21 mouse cellular contexts compared by ENCODE assay signal in the genomic region with DNA sequence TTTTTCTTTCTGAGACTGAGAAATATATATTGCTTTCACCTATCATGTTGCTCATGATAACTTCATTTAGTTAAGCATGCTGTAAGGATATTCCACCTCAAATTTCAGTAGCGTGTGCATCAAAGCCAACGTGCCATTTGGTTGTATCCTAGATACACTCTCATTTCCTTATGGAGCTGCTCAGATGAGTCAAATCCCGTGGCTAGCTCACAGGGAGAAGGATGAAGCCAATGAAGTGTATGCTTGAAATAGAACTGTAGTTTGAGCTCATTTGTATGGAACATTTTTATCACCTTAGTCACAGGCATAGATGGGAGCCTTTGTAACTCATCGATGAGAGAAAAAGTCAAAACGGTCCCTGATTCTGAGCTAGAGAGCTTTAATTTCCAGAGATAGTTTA. TPM values are rescaled to one million over a fixed set of nuclear protein-coding genes. Genes with fewer than 3 reads are reported as not detected.
DNase-seq lines count a peak whose midpoint lies in the region; ATAC-seq and TF ChIP-seq lines count a peak whose summit lies in the region.
"Had no signal": no experiment of that assay in that cellular context is flagged by ENCODE, and none has a peak within 500 bp of the region (broad histone marks: within the 10 kb centered on the region; RNA-seq: fewer than 3 reads in every experiment).

No protein-coding gene starts in this region.

- H3K4me3 ChIP-seq in forebrain, postnatal 0 days (ENCODE audit: low read depth, low read length): no peak overlapping the region
- no peak overlapping the region for H3K4me3 ChIP-seq in forebrain, embryonic 14.5 days (ENCODE audit: low read depth, low read length)
- H3K4me3 ChIP-seq in left cerebral cortex, adult 2 months: no peak overlapping the region
- no peak overlapping the region for H3K4me3 ChIP-seq in cerebellum, adult 2 months (replicated peaks; ENCODE audit: insufficient read depth, low read depth, low read length)
- H3K4me3 ChIP-seq: embryonic facial prominence, embryonic 13.5 days; forebrain, embryonic 12.5 days; heart, adult 2 months; heart, embryonic 15.5 days; hindbrain, embryonic 13.5 days had no signal

- 75% methylated on average over 5 of the region's 5 CpGs for WGBS in forebrain, postnatal 0 days
- 91% methylated on average over 5 of the region's 5 CpGs for WGBS in forebrain, embryonic 14.5 days
- whole genome bisulfite sequencing in cerebellum, adult 2 months: 43% methylated on average over 5 of the region's 5 CpGs

- H3K4me2 ChIP-seq in forebrain, postnatal 0 days (ENCODE audit: low read depth): no peak overlapping the region
- H3K4me2 ChIP-seq in forebrain, embryonic 14.5 days (ENCODE audit: low read length): no peak overlapping the region
- H3K4me2 ChIP-seq: embryonic facial prominence, embryonic 13.5 days; forebrain, embryonic 12.5 days; heart, embryonic 11.5 days; heart, embryonic 15.5 days; hindbrain, embryonic 13.5 days had no signal

- no peak overlapping the region for H3K9ac ChIP-seq in forebrain, postnatal 0 days
- no peak overlapping the region for H3K9ac ChIP-seq in forebrain, embryonic 14.5 days (ENCODE audit: low read length)
- H3K9ac ChIP-seq: embryonic facial prominence, embryonic 13.5 days; forebrain, embryonic 12.5 days; heart, embryonic 15.5 days; hindbrain, embryonic 13.5 days had no signal

- no peak for TF ChIP-seq POLR2A in cerebellum, adult 2 months (IDR thresholded peaks at IDR 0.05; ENCODE audit: borderline replicate concordance, insufficient read depth, low read length)

- H3K27me3 ChIP-seq in forebrain, postnatal 0 days (ENCODE audit: insufficient read depth, low read length): no peaks in the 10 kb centered on the region
- H3K27me3 ChIP-seq in forebrain, embryonic 14.5 days (replicated peaks; ENCODE audit: control insufficient read depth, insufficient read depth, low read length): no peaks in the 10 kb centered on the region
- H3K27me3 ChIP-seq in cerebellum, adult 2 months (ENCODE audit: control insufficient read depth, insufficient read depth, low read length): no peaks in the 10 kb centered on the region
- H3K27me3 ChIP-seq: embryonic facial prominence, embryonic 13.5 days; forebrain, embryonic 12.5 days; heart, embryonic 15.5 days; hindbrain, embryonic 13.5 days had no signal

- no peak for DNase-seq in forebrain, postnatal 0 days
- DNase-seq in forebrain, embryonic 14.5 days (ENCODE audit: low spot score): no peak
- DNase-seq in left cerebral cortex, adult 2 months (ENCODE audit: extremely low spot score in 1 of 2, low spot score in 2 of 2): no peak
- DNase-seq in left cerebral cortex, postnatal 4 days: no peak
- peak; percentile 28 for DNase-seq in 3T3-L1 (ENCODE audit: low read depth, low spot score)
- peak; percentile 86 for DNase-seq in brain, adult 2 months (ENCODE audit: low read depth, low spot score)
- DNase-seq in cerebellum, adult 2 months: no peak
- DNase-seq in thymus, postnatal 10 days (ENCODE audit: low spot score in 2 of 2): no peak
- DNase-seq: adrenal gland, adult 8-10 months; cerebellum, adult 11-12 months; cerebellum, adult 9-11 months; cerebellum, postnatal 36 days; gastrocnemius, postnatal 10 days; heart, adult 2 months; heart, postnatal 14 days had no signal

- intact Hi-C loops in left cerebral cortex, adult 2 months (cut with DNase I): loop anchor here (5.0 kb wide), 1 partner anchor 82 kb away; no protein-coding TSS in a partner anchor
- intact Hi-C loops in left cerebral cortex, postnatal 4 days (cut with DNase I): no loop called here

- no peak overlapping the region for H3K27ac ChIP-seq in forebrain, postnatal 0 days (ENCODE audit: low read depth, low read length)
- H3K27ac ChIP-seq in forebrain, embryonic 14.5 days (ENCODE audit: low read depth, low read length): no peak overlapping the region
- peak overlapping the region; percentile 74 for H3K27ac ChIP-seq in left cerebral cortex, adult 2 months
- no peak overlapping the region for H3K27ac ChIP-seq in cerebellum, adult 2 months (ENCODE audit: insufficient read depth, low read length)
- H3K27ac ChIP-seq: embryonic facial prominence, embryonic 13.5 days; forebrain, embryonic 12.5 days; heart, adult 2 months; heart, embryonic 15.5 days; hindbrain, embryonic 13.5 days; hindbrain, postnatal 0 days had no signal

- H3K36me3 ChIP-seq in forebrain, postnatal 0 days (ENCODE audit: insufficient read depth): peaks cover 4% of the 10 kb centered on the region; the same call in 1 of the 2 replicates
- H3K36me3 ChIP-seq in forebrain, embryonic 14.5 days (ENCODE audit: control insufficient read depth, insufficient read depth, low read length): peaks cover 13% of the 10 kb centered on the region; the same call in 1 of the 2 replicates

- H3K4me1 ChIP-seq in forebrain, postnatal 0 days (ENCODE audit: insufficient read depth): 0 out of 2 replicates have a peak, but pooled peaks cover 4% of the 10 kb centered on the region
- peaks cover 6% of the 10 kb centered on the region; the same call in 1 of the 2 replicates for H3K4me1 ChIP-seq in forebrain, embryonic 14.5 days (ENCODE audit: control insufficient read depth, insufficient read depth, low read length)
- H3K4me1 ChIP-seq in cerebellum, adult 2 months (ENCODE audit: control insufficient read depth, insufficient read depth, low read length): peaks cover 3% of the 10 kb centered on the region; the same call in 1 of the 2 replicates

- H3K9me3 ChIP-seq in forebrain, postnatal 0 days (ENCODE audit: low read length): no peaks in the 10 kb centered on the region
- no peaks in the 10 kb centered on the region for H3K9me3 ChIP-seq in forebrain, embryonic 14.5 days (replicated peaks; ENCODE audit: control insufficient read depth, low read length)
- H3K9me3 ChIP-seq: embryonic facial prominence, embryonic 13.5 days; forebrain, embryonic 12.5 days; heart, embryonic 15.5 days; hindbrain, embryonic 13.5 days had no signal

- peak; percentile 62 for ATAC-seq in forebrain, postnatal 0 days
- ATAC-seq in forebrain, embryonic 14.5 days: no peak
- ATAC-seq: hindbrain, postnatal 0 days had no signal

- TF ChIP-seq CTCF in forebrain, postnatal 0 days (IDR thresholded peaks at IDR 0.05; ENCODE audit: low read depth): no peak
- no peak for TF ChIP-seq CTCF in left cerebral cortex, adult 2 months (IDR thresholded peaks at IDR 0.05)
- TF ChIP-seq CTCF in cerebellum, adult 2 months (IDR thresholded peaks at IDR 0.05; ENCODE audit: borderline replicate concordance, insufficient read depth, low read depth, low read length): no peak

RNA-seq across cellular contexts. Expression of a gene that starts 20.8 kb away (rescaled TPM):
- 16.4 and 18.6 TPM in 2 replicates for total RNA-seq in forebrain, postnatal 0 days (2014; rRNA removed)
- 5.1 and 7.9 TPM in 2 replicates for polyA plus RNA-seq in forebrain, postnatal 0 days (2015; fragmentation: Nextera tagmentation; extraction: Ambion mirVana)
- 10.9 and 12.4 TPM in 2 replicates for polyA plus RNA-seq in forebrain, embryonic 14.5 days (2014; fragmentation: Nextera tagmentation; extraction: Ambion mirVana)
- total RNA-seq in left cerebral cortex, adult 2 months (2021): 10 to 100 TPM; 32.5 to 36.6 TPM
- 10 to 100 TPM; 20.3 to 23.5 TPM for total RNA-seq in left cerebral cortex, postnatal 4 days (2021)
- 20.2 and 20.5 TPM in 2 replicates for polyA plus RNA-seq in cerebellum, adult 2 months (2012; rRNA removed)

Comparison
In these comparisons a context has a peak if more than half of its experiments do, and no peak if none do; other contexts are left out.
1. DNase-seq: peak in 3T3-L1 (single experiment) and brain, adult 2 months (single experiment); none in forebrain, postnatal 0 days (single experiment), forebrain, embryonic 14.5 days (single experiment), left cerebral cortex, adult 2 months (0 of 2), left cerebral cortex, postnatal 4 days (single experiment), cerebellum, adult 2 months (0 of 2) and thymus, postnatal 10 days (0 of 2).